Mouse (Mus musculus) CH12.LX (cell line): ENCODE results near the gene Pank2.

Experiments used
- CHD1 ChIP-seq: IDR thresholded peaks from 2 replicates; pipeline ENCODE4 v1.6.1; 2012; ENCODE audit warnings: low read depth, low read length, improper control_type of control experiment, inconsistent platforms
- CTCF ChIP-seq, 2 experiments: IDR thresholded peaks in 1 of 2; conservative IDR thresholded peaks in 1 of 2; 2 replicates each; pipeline ENCODE4 v1.5.1; 2011 to 2012; ENCODE audit warnings: low read depth in 2 of 2, low read length in 2 of 2, improper control_type of control experiment in 1 of 2, inconsistent platforms in 1 of 2, mild to moderate bottlenecking in 1 of 2, moderate library complexity in 1 of 2
- JUND ChIP-seq: conservative IDR thresholded peaks from 2 replicates; pipeline ENCODE4 v1.6.1; 2011; ENCODE audit warnings: low read depth, low read length, improper control_type of control experiment
- NRF1 ChIP-seq: IDR thresholded peaks from 2 replicates; pipeline ENCODE4 v1.6.1; 2014; ENCODE audit warnings: low read depth, mild to moderate bottlenecking, inconsistent platforms, low read length, improper control_type of control experiment, moderate library complexity

- no peak for TF ChIP-seq CHD1
- no peak; the same call in 1 of the 2 replicates for TF ChIP-seq JUND
- TF ChIP-seq NRF1: no peak
- no peak for TF ChIP-seq CTCF (conservative IDR thresholded peaks at IDR 0.05 in 1 of 2, IDR thresholded peaks at IDR 0.05 in 1 of 2; ENCODE audit: low read depth in 2 of 2, low read length in 2 of 2)
These were observed 45.1 kb downstream of the Pank2 start for GRCm38 (mm10) chr2:131307391-131307790.
